Mouse (Mus musculus) G1E (cell line): ENCODE measurements around the gene Mxd4. TPM values are rescaled to one million over a fixed set of nuclear protein-coding genes. Genes with fewer than 3 reads are reported as not detected.

ENCODE experiments used
- ATAC-seq: 2 replicates; pipeline ENCODE4 v1.8.0; 2016; ENCODE audit warnings: mild to moderate bottlenecking; ENCODE audit not compliant: insufficient number of reproducible peaks, poor library complexity, low FRiP score, severe bottlenecking; ENCODE audit errors: extremely low read depth
- DNase-seq: peaks from one replicate; pipeline ENCODE4 v3.0.0; 2012; ENCODE audit warnings: low spot score
- H3K27me3 ChIP-seq: 2 replicates; pipeline ENCODE4 v1.6.1; 2012; ENCODE audit warnings: mild to moderate bottlenecking, low read length, inconsistent platforms; ENCODE audit not compliant: insufficient read depth
- H3K36me3 ChIP-seq: replicated peaks from 2 replicates; pipeline ENCODE3; 2012; ENCODE audit warnings: mild to moderate bottlenecking, inconsistent platforms
- H3K4me1 ChIP-seq: 2 replicates; pipeline ENCODE4 v1.6.1; 2012; ENCODE audit warnings: low read depth, low read length, inconsistent platforms, mixed read lengths; ENCODE audit not compliant: insufficient read depth
- H3K4me3 ChIP-seq: 2 replicates; pipeline ENCODE4 v1.5.1; 2012; ENCODE audit warnings: low read depth, mild to moderate bottlenecking, inconsistent platforms, low read length, moderate library complexity, mixed read lengths
- H3K9me3 ChIP-seq: replicated peaks from 2 replicates; pipeline ENCODE4 v1.6.1; 2012; ENCODE audit warnings: inconsistent platforms
- CTCF ChIP-seq: IDR thresholded peaks from 2 replicates; pipeline ENCODE4 v1.5.1; 2012; ENCODE audit warnings: low read depth, low read length, inconsistent platforms, mixed read lengths
- GATA1 ChIP-seq: IDR thresholded peaks from 2 replicates; pipeline ENCODE4 v1.6.1; 2012; ENCODE audit warnings: borderline replicate concordance, low read length, inconsistent platforms, mixed read lengths
- GATA2 ChIP-seq: IDR thresholded peaks from 2 replicates; pipeline ENCODE4 v1.6.1; 2012; ENCODE audit warnings: low read depth, low read length, inconsistent platforms, borderline replicate concordance
- POLR2AphosphoS5 ChIP-seq: IDR thresholded peaks from 2 replicates; pipeline ENCODE4 v1.6.1; 2012; ENCODE audit warnings: low read depth, low read length, inconsistent platforms; ENCODE audit not compliant: insufficient replicate concordance
- TAL1 ChIP-seq: conservative IDR thresholded peaks from 2 replicates; pipeline ENCODE4 v1.6.1; 2012; ENCODE audit warnings: low read depth, low read length, inconsistent platforms, mixed read lengths
- polyA plus RNA-seq: library from polyadenylated mRNA; stranded (reverse); fragments of >175 nt; gene quantifications from 2 replicates; pipeline ENCODE4 v1.2.3, GENCODE M21; 2012
- total RNA-seq, 2 experiments: library from RNA; stranded (forward) in 1 of 2; stranded (reverse) in 1 of 2; fragments of 200-1000 nt in 1 of 2; fragments of >200 nt in 1 of 2; fragmentation: Nextera tagmentation in 1 of 2; gene quantifications; 2 replicates each; pipeline ENCODE4 v1.2.3; 2014 to 2017

Mxd4 gene
- total and polyA plus RNA-seq, 3 experiments: 12.8 to 28.4 (median 17.9) TPM

DNA sequence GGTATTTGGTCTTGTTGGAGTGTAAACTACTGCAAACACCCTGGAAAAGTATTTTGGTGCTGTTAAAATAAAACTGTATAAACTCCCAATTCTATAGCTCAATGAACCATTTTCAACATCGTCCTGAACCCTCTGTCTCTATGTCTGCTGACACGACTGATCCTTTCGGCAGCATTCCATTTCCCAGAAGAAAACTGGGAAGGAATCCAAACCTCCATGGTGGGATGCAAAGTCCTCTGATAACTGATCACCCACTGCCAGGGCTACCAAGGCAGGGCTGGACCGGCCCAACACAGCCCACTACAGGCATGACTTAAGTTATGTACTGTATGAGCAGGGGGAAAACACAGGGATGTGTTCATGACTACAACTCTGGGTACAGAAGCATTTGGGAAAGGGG, 14.5 kb upstream of the Mxd4 start:
- TF ChIP-seq TAL1 (no peak), POLR2AphosphoS5 (no peak), GATA1 (no peak), GATA2 (no peak), CTCF (no peak)
- DNase-seq: no peak
- Histone ChIP-seq H3K9me3 (no peaks in the 10 kb centered on the region), H3K4me3 (no peak overlapping the region), H3K4me1 (no peaks in the 10 kb centered on the region), H3K27me3 (peaks cover 37% of the 10 kb centered on the region), H3K36me3 (no peaks in the 10 kb centered on the region)
- no peak for ATAC-seq

DNA sequence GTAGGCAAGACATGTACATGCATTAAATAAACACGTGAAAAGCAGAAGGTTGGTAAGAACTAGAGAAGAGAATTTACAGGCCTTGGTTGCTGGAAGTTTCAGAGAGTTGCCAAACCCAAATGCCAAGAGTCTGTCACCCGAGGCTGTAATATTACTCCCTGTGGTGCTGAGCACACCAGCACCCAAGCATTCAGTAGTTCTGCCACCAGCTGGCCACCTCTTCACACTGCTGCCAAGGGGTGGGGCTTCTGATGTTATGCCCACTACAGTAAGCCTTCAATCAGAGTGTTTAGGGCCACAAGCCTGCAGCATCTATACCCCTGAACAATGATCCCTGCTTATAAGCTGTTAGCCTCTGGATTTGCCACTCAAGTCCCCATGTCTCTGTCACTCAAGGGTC, 13.9 kb upstream of the Mxd4 start:
- no peak for ATAC-seq
- H3K27me3 ChIP-seq: peaks cover 32% of the 10 kb centered on the region
- H3K9me3 ChIP-seq: no peaks in the 10 kb centered on the region
- no peaks in the 10 kb centered on the region for H3K4me1 ChIP-seq
- TF ChIP-seq CTCF (no peak), POLR2AphosphoS5 (no peak), TAL1 (no peak), GATA2 (no peak), GATA1 (no peak)
- DNase-seq: no peak
- no peaks in the 10 kb centered on the region for H3K36me3 ChIP-seq
- H3K4me3 ChIP-seq: no peak overlapping the region

DNA sequence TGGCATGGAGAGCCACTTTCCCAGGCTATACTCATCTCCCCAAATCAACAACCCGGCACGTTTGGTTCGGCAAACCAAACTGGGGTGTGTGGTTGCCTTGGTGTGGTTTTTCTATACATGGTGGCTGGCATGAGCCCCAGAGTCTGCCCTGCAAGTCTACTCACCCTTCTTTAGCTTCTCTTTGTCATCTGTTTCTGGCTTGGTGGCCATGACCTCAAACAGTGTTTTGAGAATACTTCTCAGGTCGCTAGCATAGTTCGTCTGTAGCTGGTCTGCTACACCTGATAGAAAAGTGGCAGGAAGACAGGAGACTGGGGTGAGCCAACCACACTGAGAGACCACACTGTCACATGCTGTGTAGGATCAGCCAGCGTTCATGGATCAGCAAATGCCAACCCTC, 11.1 kb upstream of the Mxd4 start:
- TF ChIP-seq TAL1 (no peak), GATA1 (no peak), POLR2AphosphoS5 (no peak), CTCF (no peak), GATA2 (no peak)
- no peak overlapping the region for H3K4me3 ChIP-seq
- no peak for ATAC-seq
- no peaks in the 10 kb centered on the region for H3K4me1 ChIP-seq
- H3K36me3 ChIP-seq: no peaks in the 10 kb centered on the region
- no peaks in the 10 kb centered on the region for H3K9me3 ChIP-seq
- DNase-seq: no peak
- peaks cover 46% of the 10 kb centered on the region for H3K27me3 ChIP-seq

DNA sequence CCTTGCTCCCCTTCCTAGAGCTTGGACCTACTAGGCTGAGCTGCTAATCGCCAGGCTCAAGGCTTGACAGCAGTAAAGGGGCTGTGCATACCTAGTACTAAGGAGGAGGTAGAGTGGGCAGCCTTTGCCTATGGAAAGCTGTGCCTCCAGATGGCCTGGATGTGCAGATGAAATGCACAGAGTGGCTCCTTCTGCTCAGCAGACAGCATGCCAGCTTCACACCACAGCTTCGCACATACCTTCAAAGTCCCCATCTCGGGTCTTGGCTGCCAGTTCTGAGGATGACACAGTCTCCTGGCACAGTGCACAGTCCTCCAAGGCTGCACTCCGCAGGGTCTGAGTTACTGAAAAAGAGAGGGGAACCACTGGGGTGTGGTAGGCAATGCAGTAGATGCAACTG, 9.7 kb upstream of the Mxd4 start:
- TF ChIP-seq TAL1 (no peak), CTCF (no peak), GATA2 (no peak), GATA1 (no peak), POLR2AphosphoS5 (no peak)
- H3K36me3 ChIP-seq: no peaks in the 10 kb centered on the region
- peaks cover 51% of the 10 kb centered on the region for H3K27me3 ChIP-seq
- H3K4me1 ChIP-seq: no peaks in the 10 kb centered on the region
- no peak for ATAC-seq
- H3K9me3 ChIP-seq: no peaks in the 10 kb centered on the region
- DNase-seq: no peak
- H3K4me3 ChIP-seq: no peak overlapping the region

DNA sequence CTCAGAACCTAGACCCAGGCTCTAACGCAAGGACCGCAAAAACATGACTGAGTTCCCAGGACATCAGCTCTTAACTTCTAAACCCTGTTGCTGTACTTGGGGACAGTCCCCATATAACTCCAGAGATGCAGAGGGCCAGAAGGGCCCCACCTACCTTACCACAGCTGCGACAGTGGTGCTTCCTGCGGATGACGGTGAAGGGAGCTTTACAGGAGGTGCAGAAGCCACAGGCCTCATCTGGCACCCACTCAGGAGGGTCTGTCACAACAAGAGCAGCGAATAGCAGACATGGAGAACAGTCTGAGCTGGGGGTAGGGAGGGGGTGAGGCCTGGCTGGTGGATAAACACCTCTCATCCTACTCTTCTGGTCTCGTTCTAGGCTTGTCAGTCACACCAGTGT, 8.9 kb upstream of the Mxd4 start:
- no peak overlapping the region for H3K4me3 ChIP-seq
- no peak for DNase-seq
- TF ChIP-seq POLR2AphosphoS5: no peak
- TF ChIP-seq GATA2: no peak
- TF ChIP-seq TAL1: no peak
- no peak for TF ChIP-seq CTCF
- no peak for TF ChIP-seq GATA1
- H3K9me3 ChIP-seq: no peaks in the 10 kb centered on the region
- no peak for ATAC-seq
- no peaks in the 10 kb centered on the region for H3K36me3 ChIP-seq
- no peaks in the 10 kb centered on the region for H3K4me1 ChIP-seq
- peaks cover 53% of the 10 kb centered on the region for H3K27me3 ChIP-seq

DNA sequence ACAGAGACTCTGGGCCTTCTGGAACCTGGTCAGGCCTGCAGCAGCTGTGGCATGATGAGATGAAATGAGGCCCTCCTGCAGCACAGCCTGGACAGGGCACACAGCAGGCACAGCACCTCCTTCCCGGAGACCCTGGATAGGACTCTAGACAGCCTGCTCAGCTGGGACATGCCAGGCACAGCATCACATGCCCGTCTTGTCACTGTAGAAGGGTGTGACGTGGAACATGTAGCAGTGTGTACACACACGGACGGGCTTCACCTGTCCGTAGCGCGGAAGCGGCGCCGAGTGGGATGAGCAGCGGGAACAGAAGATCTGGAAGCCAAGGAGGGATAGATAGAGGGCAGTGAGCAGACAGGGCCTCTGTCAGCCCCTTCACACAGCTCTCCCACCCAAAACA, 8.3 kb upstream of the Mxd4 start:
- peaks cover 57% of the 10 kb centered on the region for H3K27me3 ChIP-seq
- ATAC-seq (no peak), DNase-seq (no peak)
- 0 out of 2 replicates have a peak, but pooled peaks cover 2% of the 10 kb centered on the region for H3K4me1 ChIP-seq
- H3K36me3 ChIP-seq: no peaks in the 10 kb centered on the region
- H3K4me3 ChIP-seq: no peak overlapping the region
- no peak for TF ChIP-seq TAL1
- no peak for TF ChIP-seq CTCF
- no peak for TF ChIP-seq GATA2
- no peak for TF ChIP-seq GATA1
- TF ChIP-seq POLR2AphosphoS5: no peak
- no peaks in the 10 kb centered on the region for H3K9me3 ChIP-seq
